Mouse (Mus musculus) heart, postnatal 10 days (tissue): ENCODE data around the gene Tfb2m. TPM values are rescaled to one million over a fixed set of nuclear protein-coding genes. Genes with fewer than 3 reads are reported as not detected.
A peak's percentile ranks its signal among the peaks of the same experiment; 100 is the strongest.

Experiments
- DNase-seq, 2 experiments: peaks; one replicate each; pipeline ENCODE4 v3.0.0; 2021
- intact Hi-C: fragments of 180-260 bp; cut with DNase I; formaldehyde crosslinking; loops from one replicate; pipeline ENCODE4 v1.15.1; 2025
- total RNA-seq, 2 experiments: library from RNA; stranded (reverse); gene quantifications; 2 replicates each; pipeline ENCODE4 v1.2.3; 2021

Tfb2m gene
- total RNA-seq, 2 experiments from 2014 or later = 32.5 to 37.9 TPM

DNA sequence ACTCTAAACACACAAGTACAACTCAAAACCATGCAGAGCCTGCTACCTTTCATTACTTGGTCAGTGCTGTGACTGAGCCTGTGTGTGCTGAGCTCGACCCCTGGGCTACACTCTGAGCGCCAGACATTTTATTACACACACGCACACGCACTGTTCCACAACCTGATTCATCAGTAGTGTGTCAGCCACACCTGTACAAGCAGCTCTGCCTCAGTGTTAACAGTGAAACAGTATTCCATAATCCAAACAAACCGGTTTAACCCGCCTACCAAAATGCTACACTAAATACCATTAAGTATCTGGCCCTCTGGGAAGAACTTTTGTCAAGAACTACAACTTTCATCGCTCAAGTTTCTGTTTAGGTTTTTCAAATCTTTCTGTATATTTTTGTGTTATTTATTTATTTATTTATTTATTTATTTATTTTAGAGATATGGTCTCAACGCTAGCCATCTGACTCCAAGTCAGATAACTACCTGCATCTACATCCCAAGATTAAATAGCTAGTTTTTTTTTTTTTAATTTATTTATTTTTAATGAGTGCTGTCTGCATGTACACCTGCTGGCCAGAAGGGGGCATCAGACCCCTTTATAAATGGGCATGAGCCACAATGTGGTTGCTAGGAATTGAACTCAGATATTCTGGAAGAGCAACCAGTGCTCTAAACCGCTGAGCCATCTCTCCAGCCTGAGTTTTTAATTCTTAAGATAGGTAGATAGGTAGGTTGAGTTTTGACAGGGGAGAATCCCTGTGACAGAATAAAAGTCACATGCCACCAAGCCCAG lies 39.3 kb downstream of the Tfb2m start:
- intact Hi-C loops = loop anchor here (2.0 to 5.0 kb wide), 2 partner anchors 118 to 231 kb away; no protein-coding TSS in a partner anchor
- peak; percentile 36 to 38 for DNase-seq

GRCm38 (mm10) chr1:179502565-179502964 lies 43.5 kb downstream of the Tfb2m start:
- intact Hi-C loops = no loop called here
- DNase-seq = peak; percentile 9 to 37

DNA sequence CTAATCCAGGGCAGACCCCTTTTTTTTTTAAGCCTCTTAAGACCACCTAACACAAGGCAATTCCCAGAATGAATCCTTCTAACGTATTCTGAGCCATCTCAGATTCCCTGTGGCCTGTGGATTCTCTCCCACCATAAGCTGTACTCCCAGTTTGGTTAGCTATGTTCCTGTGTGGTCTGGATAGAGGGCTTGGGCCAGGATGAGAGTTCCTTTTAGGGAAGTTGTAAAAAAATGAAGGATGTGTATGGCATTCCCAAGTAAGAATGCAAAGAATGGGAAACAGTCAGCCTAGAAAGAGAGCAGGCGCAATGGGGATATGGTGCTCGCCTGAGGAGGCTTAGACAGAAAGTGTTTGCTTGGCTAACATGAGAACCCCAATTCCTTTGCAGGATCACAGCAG lies 46.8 kb downstream of the Tfb2m start:
- DNase-seq = no peak
- intact Hi-C loops = no loop called here

GRCm38 (mm10) chr1:179492908-179493307 lies 53.2 kb downstream of the Tfb2m start:
- DNase-seq = no peak
- intact Hi-C loops = no loop called here

DNA sequence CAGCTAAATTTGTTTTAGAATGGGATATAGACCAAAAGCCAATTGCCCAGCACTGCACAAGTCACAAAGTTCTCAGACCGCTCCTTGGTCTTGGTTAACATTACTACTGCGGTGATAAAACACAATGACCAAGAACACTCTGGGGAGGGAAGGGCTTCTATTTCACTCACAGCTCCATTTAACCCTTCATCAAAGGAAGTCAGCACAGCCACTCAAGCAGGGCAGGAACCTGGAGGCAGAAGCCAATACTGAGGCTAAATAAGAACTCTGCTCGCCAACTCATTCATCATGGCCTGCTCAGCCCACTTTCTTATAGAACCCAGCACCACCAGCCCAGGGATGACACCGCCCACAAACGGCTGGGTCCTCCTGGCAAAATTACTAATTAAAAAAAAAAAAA lies 57.5 kb downstream of the Tfb2m start:
- DNase-seq = no peak
- intact Hi-C loops = no loop called here

- intact Hi-C loops = no loop called here
- no peak for DNase-seq
Observed at GRCm38 (mm10) chr1:179487990-179488389, 58.1 kb downstream of the Tfb2m start.

GRCm38 (mm10) chr1:179487238-179487637 lies 58.8 kb downstream of the Tfb2m start:
- intact Hi-C loops = no loop called here

DNA sequence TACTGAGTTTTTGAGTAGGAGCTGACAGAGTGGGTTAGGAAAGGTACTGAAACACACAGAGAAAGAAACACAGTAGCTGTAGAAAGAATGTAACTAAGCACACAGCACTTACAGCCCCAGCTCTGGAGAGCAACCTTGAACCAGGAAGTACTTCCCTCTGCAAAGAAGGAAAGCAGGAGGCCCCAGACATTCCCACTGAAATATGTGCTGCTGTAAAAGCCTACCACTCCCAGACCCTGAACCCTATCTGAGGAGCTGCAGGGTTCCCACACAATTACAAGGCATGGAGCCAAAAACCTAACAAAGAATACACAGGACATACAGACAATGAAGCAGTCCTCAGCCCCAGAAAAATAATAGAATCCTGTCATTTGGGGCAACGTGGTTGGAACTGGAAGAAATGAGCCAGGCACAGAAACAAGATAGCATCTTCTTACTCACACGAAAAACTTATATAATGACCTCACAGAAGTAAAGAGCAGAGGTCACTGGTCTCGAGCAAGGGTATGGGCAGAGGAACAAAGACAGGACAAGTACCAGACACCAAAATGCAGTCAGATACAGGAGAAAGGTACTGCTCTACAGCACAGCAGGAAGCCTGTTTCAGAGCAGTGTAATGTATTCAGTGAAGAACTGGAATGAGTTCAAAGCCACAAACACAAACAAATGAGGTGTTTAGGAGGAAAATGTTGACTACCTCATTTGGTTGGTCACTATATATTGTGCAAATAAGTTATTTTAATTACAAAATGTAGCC lies 60.1 kb downstream of the Tfb2m start:
- intact Hi-C loops = no loop called here
- no peak for DNase-seq

More at GRCm38 (mm10) chr1:179487238-179487637, 58.8 kb downstream of the Tfb2m start:
- no peak for DNase-seq

GRCm38 (mm10) chr1:179480862-179481261 lies 65.2 kb downstream of the Tfb2m start:
- DNase-seq = no peak
- intact Hi-C loops = no loop called here

Other genes with a start within 250 kb of the Tfb2m start
- 1 to 10 TPM; 5.8 to 6.7 TPM for gene Smyd3, start 28.2 kb downstream of the Tfb2m start, total RNA-seq
- gene Cnst, start 103 bp upstream of the Tfb2m start, total RNA-seq = 10 to 100 TPM; 38.6 to 44.9 TPM
- gene Sccpdh, start 121.9 kb upstream of the Tfb2m start, total RNA-seq = 10 to 100 TPM; 68.9 to 70.8 TPM
- gene Kif28, start 199.0 kb upstream of the Tfb2m start, total RNA-seq = under 1 TPM; 0.22 to 0.34 TPM